Mouse (Mus musculus): ENCODE measurements around the gene Gm49387.

The Gm49387 gene

GRCm38 (mm10) chr14:31572561-31573175, 68.0 kb downstream of the Gm49387 start:
- peak; percentile 14 for DNase-seq

- DNase-seq: no peak
Measured at GRCm38 (mm10) chr14:31571419-31571818, 69.3 kb downstream of the Gm49387 start.

- no peak for DNase-seq
Measured at GRCm38 (mm10) chr14:31570131-31570951, 70.3 kb downstream of the Gm49387 start.

- DNase-seq: no peak
Measured at GRCm38 (mm10) chr14:31569151-31569631, 71.5 kb downstream of the Gm49387 start.

- no peak for DNase-seq
Measured at GRCm38 (mm10) chr14:31565478-31566212, 75.0 kb downstream of the Gm49387 start.

- DNase-seq: no peak
Measured at GRCm38 (mm10) chr14:31564452-31565179, 76.1 kb downstream of the Gm49387 start.

- no peak for DNase-seq
Measured at GRCm38 (mm10) chr14:31560886-31561285, 79.8 kb downstream of the Gm49387 start.

GRCm38 (mm10) chr14:31559216-31559615, 81.5 kb downstream of the Gm49387 start:
- no peak for DNase-seq

- no peak for DNase-seq
Measured at GRCm38 (mm10) chr14:31557784-31558183, 82.9 kb downstream of the Gm49387 start.

- peak; percentile 37 for DNase-seq
Measured at GRCm38 (mm10) chr14:31557273-31557672, 83.4 kb downstream of the Gm49387 start.

- no peak for DNase-seq
Measured at GRCm38 (mm10) chr14:31556526-31557260, 84.0 kb downstream of the Gm49387 start.

GRCm38 (mm10) chr14:31555963-31556434, 84.7 kb downstream of the Gm49387 start:
- DNase-seq: no peak

GRCm38 (mm10) chr14:31555021-31555420, 85.7 kb downstream of the Gm49387 start:
- no peak for DNase-seq

- DNase-seq: no peak
Measured at GRCm38 (mm10) chr14:31543885-31544442, 96.7 kb downstream of the Gm49387 start.

- DNase-seq: peak; percentile 80
Measured at GRCm38 (mm10) chr14:31537298-31537697, 103.4 kb downstream of the Gm49387 start.

GRCm38 (mm10) chr14:31532656-31533055, 108.0 kb downstream of the Gm49387 start:
- DNase-seq: no peak

- DNase-seq: no peak
Measured at GRCm38 (mm10) chr14:31531506-31532148, 109.1 kb downstream of the Gm49387 start.

- DNase-seq: no peak
Measured at GRCm38 (mm10) chr14:31530847-31531246, 109.8 kb downstream of the Gm49387 start.

GRCm38 (mm10) chr14:31525040-31525810, 115.5 kb downstream of the Gm49387 start:
- no peak for DNase-seq

GRCm38 (mm10) chr14:31521318-31521717, 119.4 kb downstream of the Gm49387 start:
- DNase-seq: no peak

Data from cerebellum, adult 11-12 months (tissue).